Mouse (Mus musculus) intestine, postnatal 0 days (tissue): ENCODE data around the gene Kras. TPM values are rescaled to one million over a fixed set of nuclear protein-coding genes. Genes with fewer than 3 reads are reported as not detected.

Experiments
- ATAC-seq: fragments of 200-750 bp; cut with Nextera tagmentation; 2 replicates; pipeline ENCODE4 v1.8.0; 2017; ENCODE audit warnings: mild to moderate bottlenecking, moderate TSS enrichment, moderate library complexity
- H3K27ac ChIP-seq: fragments of 300-500 bp; sonication (generic); 2 replicates; pipeline ENCODE4 v1.5.1; 2014; ENCODE audit warnings: mild to moderate bottlenecking, low read depth, low read length, moderate library complexity
- H3K27me3 ChIP-seq: fragments of 300-500 bp; sonication (generic); replicated peaks from 2 replicates; pipeline ENCODE4 v1.6.1; 2014; ENCODE audit warnings: low read length, mixed read lengths; ENCODE audit not compliant: control insufficient read depth, insufficient read depth
- H3K36me3 ChIP-seq: fragments of 300-500 bp; sonication (generic); 2 replicates; pipeline ENCODE4 v1.6.1; 2014; ENCODE audit warnings: mild to moderate bottlenecking, moderate library complexity; ENCODE audit not compliant: control insufficient read depth, insufficient read depth
- H3K4me1 ChIP-seq: fragments of 300-500 bp; sonication (generic); replicated peaks from 2 replicates; pipeline ENCODE4 v1.6.1; 2014; ENCODE audit warnings: antibody characterized with exemption, low read length, mixed read lengths; ENCODE audit not compliant: control insufficient read depth, insufficient read depth
- H3K4me2 ChIP-seq: fragments of 300-500 bp; sonication (generic); replicated peaks from 2 replicates; pipeline ENCODE4 v1.6.1; 2014; ENCODE audit warnings: low read depth, mild to moderate bottlenecking, moderate library complexity
- H3K4me3 ChIP-seq: fragments of 300-500 bp; sonication (generic); 2 replicates; pipeline ENCODE4 v1.5.1; 2014; ENCODE audit warnings: low read depth, low read length
- H3K9ac ChIP-seq: fragments of 300-500 bp; sonication (generic); 2 replicates; pipeline ENCODE4 v1.6.1; 2014; ENCODE audit warnings: mild to moderate bottlenecking, low read depth, low read length
- H3K9me3 ChIP-seq: fragments of 300-500 bp; sonication (generic); 2 replicates; pipeline ENCODE4 v1.6.1; 2016; ENCODE audit warnings: mixed run types; ENCODE audit not compliant: control insufficient read depth
- CTCF ChIP-seq: sonication (generic); IDR thresholded peaks from 2 replicates; pipeline ENCODE4 v1.5.1; 2016; ENCODE audit warnings: low read depth, mild to moderate bottlenecking, control low read depth, antibody characterized with exemption, moderate library complexity
- WGBS: fragments of 180-500 bp; shearing (Covaris S2); extraction: QIAGEN DNeasy Blood & Tissue Kit; methylation state at CpG from one replicate; pipeline ENCODE4 v1.1.7; 2014; 5-methylcytosine and 5-hydroxymethylcytosine counted together
- polyA plus RNA-seq: library from polyadenylated mRNA; unstranded; fragments of >200 nt; fragmentation: Nextera tagmentation; extraction: Ambion mirVana; gene quantifications from 2 replicates; pipeline ENCODE4 v1.2.1, GENCODE M21; 2015

Gene Kras
- polyA plus RNA-seq, 1 experiment from 2014 or later = 64.2 TPM

DNA sequence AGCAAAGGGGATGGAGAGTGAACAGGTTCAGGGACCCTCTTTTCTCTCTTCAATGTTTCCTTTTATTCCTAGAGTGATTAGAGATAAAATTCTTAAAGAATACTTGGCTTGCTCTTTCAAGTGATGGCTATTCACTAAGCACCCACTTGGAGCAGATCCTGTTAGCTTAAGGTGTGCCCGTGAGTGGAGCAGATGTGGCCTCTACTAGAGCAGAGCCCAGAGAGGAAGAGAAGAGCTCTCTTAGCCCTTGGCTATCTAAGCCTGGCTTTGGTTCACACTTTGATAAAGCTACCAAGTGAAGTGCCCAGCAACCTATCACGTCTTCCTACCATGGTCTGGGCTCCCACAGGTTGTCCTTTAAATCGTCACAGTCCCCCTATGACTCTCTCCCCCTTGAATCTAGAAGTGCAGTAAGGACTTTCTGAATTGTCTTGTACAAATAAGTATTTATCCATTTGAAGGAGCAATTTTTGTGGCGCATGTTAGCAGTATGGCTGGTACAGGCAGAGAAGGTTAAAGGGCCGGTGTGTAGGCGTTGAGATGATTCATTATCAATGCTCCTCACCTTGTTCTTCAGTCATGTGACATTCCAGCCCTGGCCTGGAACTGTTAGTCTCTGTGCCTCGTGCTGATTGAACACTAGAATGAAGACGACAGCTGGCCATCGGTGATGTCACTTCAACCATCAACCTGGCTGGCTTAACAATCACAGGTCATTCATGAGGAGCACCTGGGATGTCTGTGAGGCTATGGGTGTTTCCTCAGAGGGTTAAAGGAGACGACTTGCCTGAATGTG lies 22.3 kb upstream of the Kras start:
- Histone ChIP-seq H3K9me3 (no peaks in the 10 kb centered on the region), H3K9ac (no peak overlapping the region), H3K27ac (no peak overlapping the region), H3K27me3 (no peaks in the 10 kb centered on the region), H3K4me1 (0 out of 2 replicates have a peak, but pooled peaks cover 7% of the 10 kb centered on the region), H3K36me3 (no peaks in the 10 kb centered on the region), H3K4me3 (no peak overlapping the region), H3K4me2 (no peak overlapping the region)
- WGBS = 73% methylated on average over 10 of the region's 10 CpGs
- no peak for ATAC-seq
- TF ChIP-seq CTCF = no peak

DNA sequence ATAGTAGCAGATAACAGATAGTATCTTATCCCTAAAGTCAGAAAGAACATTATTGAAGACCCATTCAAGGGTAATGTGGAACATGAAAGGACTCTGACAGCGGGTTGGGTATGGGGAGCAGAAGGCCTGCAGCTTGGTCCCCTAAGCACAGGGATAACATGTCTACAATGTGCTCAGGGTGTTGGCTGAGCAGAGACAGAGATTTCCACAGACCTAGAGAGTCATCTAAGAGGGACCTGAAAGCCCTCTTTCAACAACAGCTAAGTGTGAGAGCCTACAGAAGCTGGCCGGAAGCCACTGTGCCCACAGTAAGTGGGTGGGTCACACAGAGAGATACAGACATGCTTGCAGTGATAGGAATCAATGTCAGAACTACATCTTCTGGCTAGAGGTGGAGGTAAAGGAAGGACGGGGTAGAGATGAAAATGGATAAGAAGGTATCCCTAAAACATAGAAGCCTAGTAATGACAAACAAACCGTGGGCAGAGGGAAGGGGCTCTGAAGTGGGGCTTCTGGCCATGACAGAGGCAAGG lies 19.3 kb upstream of the Kras start:
- no peak overlapping the region for H3K9ac ChIP-seq
- H3K9me3 ChIP-seq = no peaks in the 10 kb centered on the region
- 0 out of 2 replicates have a peak, but pooled peaks cover 6% of the 10 kb centered on the region for H3K4me1 ChIP-seq
- H3K4me2 ChIP-seq = no peak overlapping the region
- no peak for TF ChIP-seq CTCF
- no peaks in the 10 kb centered on the region for H3K36me3 ChIP-seq
- ATAC-seq = no peak
- H3K27me3 ChIP-seq = no peaks in the 10 kb centered on the region
- no peak overlapping the region for H3K27ac ChIP-seq
- 89% methylated on average over 4 of the region's 4 CpGs for WGBS
- no peak overlapping the region for H3K4me3 ChIP-seq

DNA sequence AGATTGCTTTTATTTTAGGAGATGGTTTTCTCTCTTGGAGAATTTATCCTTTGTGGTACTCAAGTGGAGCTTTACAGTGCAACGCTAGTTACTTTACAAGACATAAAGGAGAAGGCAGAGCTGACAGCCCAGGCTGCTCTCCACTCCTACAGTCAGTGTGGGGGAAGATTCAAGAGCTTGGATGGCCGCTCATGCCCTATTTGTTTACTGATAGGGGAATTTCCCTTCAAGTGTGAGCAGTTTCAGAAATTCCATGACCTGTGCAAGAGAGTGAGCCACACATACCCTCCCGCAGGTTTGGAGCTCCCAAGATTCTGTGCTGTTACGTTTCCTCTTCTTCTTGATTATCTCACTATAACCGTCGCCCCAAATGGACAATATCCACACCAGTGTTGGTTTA lies 17.7 kb upstream of the Kras start:
- no peak for ATAC-seq
- no peaks in the 10 kb centered on the region for H3K27me3 ChIP-seq
- H3K36me3 ChIP-seq = no peaks in the 10 kb centered on the region
- no peak for TF ChIP-seq CTCF
- no peak overlapping the region for H3K9ac ChIP-seq
- no peak overlapping the region for H3K4me2 ChIP-seq
- no peak overlapping the region for H3K27ac ChIP-seq
- H3K4me1 ChIP-seq = no peaks in the 10 kb centered on the region
- no peaks in the 10 kb centered on the region for H3K9me3 ChIP-seq
- 71% methylated on average over 6 of the region's 6 CpGs for WGBS
- no peak overlapping the region for H3K4me3 ChIP-seq

DNA sequence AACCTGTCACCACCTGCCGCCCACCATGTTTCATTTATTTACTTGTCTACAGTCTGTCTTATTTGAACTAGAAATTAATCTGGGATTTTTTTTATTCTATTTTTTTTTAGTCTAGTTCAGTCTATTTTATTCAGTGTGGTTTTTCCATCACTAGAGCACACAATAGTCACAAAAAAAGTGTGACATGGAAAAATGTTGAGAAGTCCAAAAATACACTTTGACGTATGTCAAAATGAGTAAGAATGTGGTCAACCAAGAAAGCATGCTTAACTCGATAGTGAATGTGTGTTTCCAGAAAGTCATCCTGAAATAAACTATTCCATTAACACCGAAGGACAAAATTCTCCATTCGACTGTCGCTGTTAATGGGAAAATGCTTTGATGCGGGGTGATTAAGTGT lies 12.3 kb upstream of the Kras start:
- no peaks in the 10 kb centered on the region for H3K36me3 ChIP-seq
- no peak for TF ChIP-seq CTCF
- 92% methylated on average over 7 of the region's 7 CpGs for WGBS
- no peak overlapping the region for H3K27ac ChIP-seq
- no peak for ATAC-seq
- H3K9me3 ChIP-seq = no peaks in the 10 kb centered on the region
- H3K9ac ChIP-seq = no peak overlapping the region
- H3K4me3 ChIP-seq = no peak overlapping the region
- H3K27me3 ChIP-seq = no peaks in the 10 kb centered on the region
- H3K4me1 ChIP-seq = no peaks in the 10 kb centered on the region
- H3K4me2 ChIP-seq = no peak overlapping the region

DNA sequence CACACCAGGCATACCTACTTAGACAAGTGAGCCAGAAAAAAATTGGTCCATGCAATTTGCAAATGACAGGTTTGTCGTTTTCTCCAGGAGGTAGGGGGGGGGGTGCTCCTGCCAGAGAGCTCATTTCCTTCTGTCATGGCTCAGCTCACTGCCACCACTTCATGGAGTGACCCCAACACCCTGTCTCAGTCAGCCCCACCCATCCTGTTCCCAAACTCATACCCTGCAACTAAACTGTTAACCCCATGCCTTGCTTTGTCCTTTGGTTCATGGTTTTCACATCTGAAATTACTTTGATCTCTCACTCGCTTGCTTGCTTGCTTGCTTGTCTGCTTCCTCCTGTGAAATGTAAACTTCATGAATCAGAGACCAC lies 6.6 kb upstream of the Kras start:
- Histone ChIP-seq H3K4me2 (no peak overlapping the region), H3K27me3 (no peaks in the 10 kb centered on the region), H3K9me3 (no peaks in the 10 kb centered on the region), H3K36me3 (no peaks in the 10 kb centered on the region), H3K9ac (no peak overlapping the region), H3K27ac (no peak overlapping the region), H3K4me1 (peaks cover 4% of the 10 kb centered on the region; the same call in 1 of the 2 replicates), H3K4me3 (no peak overlapping the region)
- WGBS = 33% methylated on average over 2 of the region's 2 CpGs
- TF ChIP-seq CTCF = no peak
- ATAC-seq = no peak

DNA sequence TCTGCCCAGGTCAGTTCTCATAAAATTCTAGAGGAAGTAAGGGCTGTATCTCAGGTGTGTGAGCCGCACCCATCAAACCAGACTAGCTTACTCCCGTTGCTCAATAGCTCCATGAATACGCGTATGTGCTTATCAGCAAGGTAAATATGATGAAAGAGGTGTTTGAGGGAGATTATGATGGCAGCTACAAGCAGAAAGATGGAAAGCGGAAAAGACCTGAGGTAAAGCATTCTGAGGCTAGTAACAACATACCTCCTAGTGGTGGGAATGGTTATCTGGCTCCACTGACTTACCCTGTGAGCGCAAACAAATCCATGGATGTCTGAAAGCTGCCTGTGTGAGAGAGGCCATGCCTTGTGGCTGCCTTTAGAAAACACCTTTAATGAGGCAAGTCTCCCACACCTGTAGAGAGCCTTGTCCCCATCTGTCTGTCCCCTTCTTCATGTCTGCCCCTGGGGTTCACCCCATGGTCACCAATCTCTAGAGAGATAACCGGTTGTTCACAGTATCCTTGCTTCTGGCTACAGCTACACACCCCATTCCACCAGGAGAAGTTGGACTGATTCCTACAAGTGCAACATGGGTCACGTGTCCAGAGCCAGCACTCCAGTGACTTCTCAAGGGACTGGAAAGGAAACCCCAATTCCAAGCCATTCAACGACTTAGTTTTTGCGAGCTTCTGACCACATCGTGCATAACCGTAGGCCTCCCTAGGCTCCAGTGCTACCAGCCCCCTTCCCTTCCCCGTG lies 6.1 kb upstream of the Kras start:
- no peak overlapping the region for H3K4me3 ChIP-seq
- H3K9me3 ChIP-seq = no peaks in the 10 kb centered on the region
- 37% methylated on average over 13 of the region's 13 CpGs for WGBS
- no peaks in the 10 kb centered on the region for H3K36me3 ChIP-seq
- TF ChIP-seq CTCF = peak; percentile 72
- no peak overlapping the region for H3K9ac ChIP-seq
- peaks cover 4% of the 10 kb centered on the region; the same call in 1 of the 2 replicates for H3K4me1 ChIP-seq
- no peak overlapping the region for H3K4me2 ChIP-seq
- peak; percentile 95 for ATAC-seq
- no peaks in the 10 kb centered on the region for H3K27me3 ChIP-seq
- no peak overlapping the region for H3K27ac ChIP-seq
